Mouse (Mus musculus) right cerebral cortex, postnatal 10 days (tissue): ENCODE results near the gene H2-DMb1.

Experiments
- DNase-seq, 2 experiments: peaks; one replicate each; pipeline ENCODE4 v3.0.0; 2021; ENCODE audit warnings: low spot score in 2 of 2

The H2-DMb1 gene

GRCm38 (mm10) chr17:34192852-34193251 is 40.0 kb downstream of the H2-DMb1 start:
- DNase-seq = no peak

- DNase-seq = no peak
These were observed 40.6 kb downstream of the H2-DMb1 start for GRCm38 (mm10) chr17:34193468-34193867.

- no peak for DNase-seq
These were observed 41.9 kb downstream of the H2-DMb1 start for GRCm38 (mm10) chr17:34194723-34195122.

- DNase-seq = no peak
These were observed 43.6 kb downstream of the H2-DMb1 start for GRCm38 (mm10) chr17:34196491-34196890.

GRCm38 (mm10) chr17:34196941-34197894 is 44.3 kb downstream of the H2-DMb1 start, which contains the start of gene Psmb8:
Gene Psmb8 (plus strand): TSS chr17:34197721.
- DNase-seq = peak; percentile 93

GRCm38 (mm10) chr17:34197904-34198520 is 45.1 kb downstream of the H2-DMb1 start:
- DNase-seq = peak in 1 of 2 experiments; percentile 49

- DNase-seq = no peak
These were observed 45.6 kb downstream of the H2-DMb1 start for GRCm38 (mm10) chr17:34198521-34198912.

- no peak for DNase-seq
These were observed 46.3 kb downstream of the H2-DMb1 start for GRCm38 (mm10) chr17:34199050-34199619.

GRCm38 (mm10) chr17:34200047-34200446 is 47.2 kb downstream of the H2-DMb1 start:
- DNase-seq = no peak

GRCm38 (mm10) chr17:34200772-34201505 is 48.1 kb downstream of the H2-DMb1 start:
- DNase-seq = no peak

GRCm38 (mm10) chr17:34201506-34202055 is 48.7 kb downstream of the H2-DMb1 start:
- no peak for DNase-seq

- no peak for DNase-seq
These were observed 50.0 kb downstream of the H2-DMb1 start for GRCm38 (mm10) chr17:34202760-34203442.

- DNase-seq = no peak
These were observed 50.6 kb downstream of the H2-DMb1 start, which contains the start of gene Tap2 for GRCm38 (mm10) chr17:34203444-34203843. Gene Tap2 (plus strand): TSS chr17:34203527.

- DNase-seq = peak; percentile 78 to 89
These were observed 51.6 kb downstream of the H2-DMb1 start for GRCm38 (mm10) chr17:34204303-34205010.

- DNase-seq = peak in 1 of 2 experiments; percentile 42
These were observed 52.3 kb downstream of the H2-DMb1 start for GRCm38 (mm10) chr17:34205021-34205745.

- peak in 1 of 2 experiments; percentile 25 for DNase-seq
These were observed 52.9 kb downstream of the H2-DMb1 start for GRCm38 (mm10) chr17:34205746-34206176.

GRCm38 (mm10) chr17:34206731-34207130 is 53.9 kb downstream of the H2-DMb1 start:
- DNase-seq = peak in 1 of 2 experiments; percentile 10

- peak in 1 of 2 experiments; percentile 12 for DNase-seq
These were observed 54.6 kb downstream of the H2-DMb1 start for GRCm38 (mm10) chr17:34207456-34207855.

- peak in 1 of 2 experiments; percentile 11 for DNase-seq
These were observed 55.0 kb downstream of the H2-DMb1 start for GRCm38 (mm10) chr17:34207866-34208265.
